Mouse (Mus musculus) liver, adult 2 months (tissue): ENCODE data around the gene Rap1gds1.

Source experiments
- CTCF ChIP-seq: fragments of 200-500 bp; IDR thresholded peaks from 2 replicates; pipeline ENCODE4 v1.5.1; 2011; ENCODE audit warnings: low read depth, low read length, control low read depth
- POLR2A ChIP-seq: fragments of 200-500 bp; IDR thresholded peaks from 2 replicates; pipeline ENCODE4 v1.6.1; 2011; ENCODE audit warnings: low read length, control low read depth; ENCODE audit not compliant: insufficient read depth; ENCODE audit errors: extremely low read depth

GRCm38 (mm10) chr3:138977413-138977812 lies 97.6 kb downstream of the Rap1gds1 start:
- no peak for TF ChIP-seq CTCF
- no peak for TF ChIP-seq POLR2A
